Comparison of ENCODE assay signal across 19 mouse cellular contexts in the genomic region with DNA sequence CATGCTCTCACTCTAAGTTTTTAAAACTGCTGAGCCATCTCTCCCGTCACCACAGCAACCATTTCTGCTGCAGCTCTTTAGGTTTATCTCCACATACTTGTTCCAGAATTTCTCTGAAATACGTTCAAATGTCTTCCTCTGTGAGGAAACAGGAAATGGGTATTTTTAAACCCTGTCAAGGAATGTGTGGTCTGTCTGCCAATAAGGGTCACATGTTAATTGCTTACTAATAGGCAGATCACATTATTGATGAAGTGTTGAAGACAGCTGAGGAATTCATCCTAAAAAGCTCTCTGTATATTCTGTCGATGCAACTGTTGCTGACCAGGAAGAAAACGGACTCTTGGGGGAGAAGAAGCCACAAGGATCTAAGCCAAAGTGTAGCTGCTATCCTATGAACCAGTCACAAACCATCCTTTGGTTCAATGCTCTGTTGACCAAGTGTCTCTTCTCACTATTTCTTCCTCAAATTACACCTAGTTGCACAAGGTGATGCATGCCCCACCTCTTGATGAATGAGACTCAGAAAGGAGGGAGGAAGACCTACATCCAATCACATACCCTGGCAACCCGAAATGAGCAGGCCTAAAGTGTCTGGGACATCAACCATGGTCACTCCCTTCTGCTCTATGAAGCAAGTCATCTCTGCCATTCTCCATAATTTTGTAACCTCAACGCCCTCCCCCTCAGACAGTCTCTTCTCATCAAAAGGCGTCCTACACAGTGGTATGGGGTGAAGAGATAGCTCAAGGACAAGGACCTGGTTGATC.
DNase-seq lines count a peak whose midpoint lies in the region; ATAC-seq and TF ChIP-seq lines count a peak whose summit lies in the region.
"Had no signal": no experiment of that assay in that cellular context is flagged by ENCODE, and none has a peak within 500 bp of the region (broad histone marks: within the 10 kb centered on the region; RNA-seq: fewer than 3 reads in every experiment).

No protein-coding gene starts in this region.

- H3K27me3 ChIP-seq in kidney, embryonic 15.5 days: no peaks in the 10 kb centered on the region
- H3K27me3 ChIP-seq in lung, embryonic 14.5 days (ENCODE audit: insufficient read depth, low read length): no peaks in the 10 kb centered on the region
- H3K27me3 ChIP-seq: embryonic facial prominence, embryonic 13.5 days; forebrain, embryonic 12.5 days had no signal

- H3K4me3 ChIP-seq in kidney, embryonic 15.5 days (replicated peaks): no peak overlapping the region
- no peak overlapping the region for H3K4me3 ChIP-seq in lung, embryonic 14.5 days (ENCODE audit: low read depth, low read length)
- no peak overlapping the region for H3K4me3 ChIP-seq in lung, adult 2 months (replicated peaks; ENCODE audit: extremely low read depth, low read depth, low read length)
- H3K4me3 ChIP-seq: embryonic facial prominence, embryonic 13.5 days; forebrain, embryonic 12.5 days; heart, embryonic 10.5 days had no signal

- H3K9ac ChIP-seq in kidney, embryonic 15.5 days: no peak overlapping the region
- H3K9ac ChIP-seq in lung, embryonic 14.5 days: no peak overlapping the region
- H3K9ac ChIP-seq: embryonic facial prominence, embryonic 13.5 days; forebrain, embryonic 12.5 days had no signal

- no peak for TF ChIP-seq POLR2A in lung, adult 2 months (IDR thresholded peaks at IDR 0.05; ENCODE audit: borderline replicate concordance, extremely low read depth, low read depth, low read length)

- no peak overlapping the region for H3K4me2 ChIP-seq in kidney, embryonic 15.5 days
- no peak overlapping the region for H3K4me2 ChIP-seq in lung, embryonic 14.5 days
- H3K4me2 ChIP-seq: embryonic facial prominence, embryonic 13.5 days; forebrain, embryonic 12.5 days had no signal

- no peak overlapping the region for H3K27ac ChIP-seq in kidney, embryonic 15.5 days
- peak overlapping the region; percentile 37; the same call in 1 of the 2 replicates for H3K27ac ChIP-seq in lung, embryonic 14.5 days (ENCODE audit: low read depth)
- H3K27ac ChIP-seq: embryonic facial prominence, embryonic 13.5 days; forebrain, embryonic 12.5 days; heart, embryonic 10.5 days had no signal

- no peak for TF ChIP-seq CTCF in lung, embryonic 14.5 days (IDR thresholded peaks at IDR 0.05; ENCODE audit: low read depth)
- TF ChIP-seq CTCF in lung, adult 2 months (IDR thresholded peaks at IDR 0.05; ENCODE audit: insufficient read depth, low read length): no peak

- peaks cover 7% of the 10 kb centered on the region; the same call in 1 of the 2 replicates for H3K4me1 ChIP-seq in kidney, embryonic 15.5 days
- peaks cover 16% of the 10 kb centered on the region for H3K4me1 ChIP-seq in lung, embryonic 14.5 days (ENCODE audit: insufficient read depth)
- H3K4me1 ChIP-seq in lung, adult 2 months (ENCODE audit: control insufficient read depth, insufficient read depth, low read length): peaks cover 35% of the 10 kb centered on the region
- H3K4me1 ChIP-seq: forebrain, embryonic 12.5 days; heart, embryonic 10.5 days had no signal

- peak; percentile 61; the same call in 1 of the 2 replicates for ATAC-seq in kidney, embryonic 15.5 days (replicated peaks; ENCODE audit: low FRiP score)
- ATAC-seq in lung, embryonic 14.5 days (ENCODE audit: insufficient read depth): peak; percentile 59
- no peak for ATAC-seq in monocyte, adult 5-6 weeks (replicated peaks; ENCODE audit: insufficient number of reproducible peaks, low FRiP score, low TSS enrichment, poor library complexity, severe bottlenecking)
- ATAC-seq: forebrain, embryonic 16.5 days had no signal

- DNase-seq in kidney, postnatal 36 days: no peak
- peak; percentile 86 for DNase-seq in lung, embryonic 14.5 days
- no peak for DNase-seq in lung, adult 18-20 months
- peak; percentile 41 for DNase-seq in lung, postnatal 10 days
- no peak for DNase-seq in lung, adult 2 months
- DNase-seq: adrenal gland, adult 2 months; adrenal gland, postnatal 25 days; cerebellum, adult 18-20 months; cerebellum, adult 9-11 months; cerebellum, postnatal 36 days; gastrocnemius, postnatal 10 days; heart, adult 18-20 months; heart, postnatal 14 days had no signal

- H3K9me3 ChIP-seq in kidney, embryonic 15.5 days (replicated peaks): no peaks in the 10 kb centered on the region
- no peaks in the 10 kb centered on the region for H3K9me3 ChIP-seq in lung, embryonic 14.5 days (ENCODE audit: low read depth, low read length)
- H3K9me3 ChIP-seq: embryonic facial prominence, embryonic 13.5 days; forebrain, embryonic 12.5 days; heart, embryonic 10.5 days had no signal

- WGBS in kidney, embryonic 15.5 days: 48% methylated on average over 7 of the region's 7 CpGs
- WGBS in lung, embryonic 14.5 days: 47% methylated on average over 7 of the region's 7 CpGs
- WGBS in lung, adult 2 months: 55% methylated on average over 7 of the region's 7 CpGs

- H3K36me3 ChIP-seq in kidney, embryonic 15.5 days: no peaks in the 10 kb centered on the region
- no peaks in the 10 kb centered on the region for H3K36me3 ChIP-seq in lung, embryonic 14.5 days (ENCODE audit: insufficient read depth)
- H3K36me3 ChIP-seq: embryonic facial prominence, embryonic 13.5 days; forebrain, embryonic 12.5 days; heart, embryonic 10.5 days had no signal

Comparison
In these comparisons a context has a peak if more than half of its experiments do, and no peak if none do; other contexts are left out.
1. DNase-seq: peak in lung, embryonic 14.5 days (single experiment) and lung, postnatal 10 days (single experiment); none in kidney, postnatal 36 days (0 of 2), lung, adult 18-20 months (0 of 2) and lung, adult 2 months (single experiment).